Mouse (Mus musculus): ENCODE measurements at regions not wholly inside any gene's neighbourhood (a gene's known extent, or its start where the extent isn't known, plus 50 kb on each side); places are given as distances from the start of the nearest gene placed in this dataset.

DNA sequence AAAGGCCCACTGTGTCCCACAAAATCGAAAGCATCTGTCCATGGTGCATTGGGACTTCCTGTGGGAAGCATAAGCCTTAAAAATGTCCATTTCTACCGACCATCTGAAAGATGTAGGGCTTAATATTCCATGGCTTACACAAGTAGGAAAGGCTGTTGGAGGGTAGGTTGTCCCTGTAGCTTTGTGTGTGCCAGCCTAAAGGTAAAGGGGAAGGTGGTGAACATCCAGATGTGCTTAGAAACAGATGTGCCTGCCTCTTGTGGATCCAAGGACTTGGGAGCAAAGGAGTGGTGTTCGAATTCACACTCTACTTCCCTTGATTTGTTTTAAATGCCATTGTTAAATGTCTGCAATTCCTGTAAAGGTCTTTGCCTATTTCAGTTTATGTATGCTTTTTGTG is 265.9 kb upstream of the Lyplal1 start:
- ATAC-seq (ENCODE audit: low FRiP score) (no peak), DNase-seq (ENCODE audit: low spot score) (no peak)
- Histone ChIP-seq H3K36me3 (replicated peaks; ENCODE audit: control insufficient read depth, insufficient read depth) (no peaks in the 10 kb centered on the region), H3K4me1 (replicated peaks; ENCODE audit: control insufficient read depth, insufficient read depth, low read length) (no peaks in the 10 kb centered on the region), H3K4me2 (replicated peaks) (no peak overlapping the region), H3K27ac (no peak overlapping the region), H3K27me3 (ENCODE audit: control insufficient read depth, insufficient read depth, low read length) (no peaks in the 10 kb centered on the region), H3K9ac (no peak overlapping the region), H3K9me3 (ENCODE audit: control insufficient read depth, low read length) (no peaks in the 10 kb centered on the region), H3K4me3 (replicated peaks; ENCODE audit: low read length) (no peak overlapping the region)
- 91% methylated on average over 3 of the region's 3 CpGs for WGBS

- H3K9ac ChIP-seq = no peak overlapping the region
- H3K4me1 ChIP-seq (replicated peaks; ENCODE audit: control insufficient read depth, insufficient read depth, low read length) = no peaks in the 10 kb centered on the region
- H3K27ac ChIP-seq = no peak overlapping the region
- DNase-seq (ENCODE audit: low spot score) (no peak), ATAC-seq (ENCODE audit: low FRiP score) (no peak)
- no peaks in the 10 kb centered on the region for H3K9me3 ChIP-seq (ENCODE audit: control insufficient read depth, low read length)
- no peak overlapping the region for H3K4me2 ChIP-seq (replicated peaks)
- H3K36me3 ChIP-seq (replicated peaks; ENCODE audit: control insufficient read depth, insufficient read depth) = no peaks in the 10 kb centered on the region
- no peaks in the 10 kb centered on the region for H3K27me3 ChIP-seq (ENCODE audit: control insufficient read depth, insufficient read depth, low read length)
- WGBS = 87% methylated on average over 10 of the region's 10 CpGs
- no peak overlapping the region for H3K4me3 ChIP-seq (replicated peaks; ENCODE audit: low read length)
Measured at GRCm38 (mm10) chr1:186379938-186380847, 263.1 kb upstream of the Lyplal1 start.

DNA sequence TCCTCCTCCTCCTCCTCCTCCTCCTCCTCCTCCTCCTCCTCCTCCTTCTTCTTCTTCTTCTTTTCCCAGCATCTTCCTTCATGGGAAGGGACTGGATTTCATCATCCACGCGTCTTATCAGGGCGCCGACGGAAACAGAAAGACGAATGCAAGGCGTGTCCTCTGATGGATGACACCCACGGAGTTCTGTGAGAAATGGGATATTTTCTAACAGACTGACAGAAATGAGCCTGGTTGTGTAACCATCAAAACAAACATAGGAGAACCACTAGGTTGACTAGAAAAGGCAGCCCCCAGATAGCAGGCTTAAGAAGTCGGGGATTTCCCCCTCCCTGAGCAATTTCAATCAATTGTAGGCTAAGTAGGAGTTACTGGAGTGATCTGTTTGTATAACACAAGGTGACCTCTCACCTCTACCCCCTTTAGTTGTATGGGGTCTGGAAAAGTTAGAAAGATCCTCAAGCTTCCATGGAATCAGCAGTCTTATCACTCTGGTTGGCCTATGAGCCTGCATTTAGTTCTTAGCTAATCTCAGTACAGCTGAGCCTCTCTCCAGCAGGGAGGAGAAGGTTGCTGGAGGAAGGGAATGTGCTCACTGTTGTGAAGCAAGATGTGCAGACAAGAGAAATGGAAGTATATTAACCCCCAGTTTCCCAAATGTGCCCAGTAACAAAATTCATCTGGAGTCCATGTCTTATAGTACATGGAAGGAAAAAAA is 260.0 kb upstream of the Lyplal1 start:
- ATAC-seq (ENCODE audit: low FRiP score) = no peak
- Histone ChIP-seq H3K36me3 (replicated peaks; ENCODE audit: control insufficient read depth, insufficient read depth) (no peaks in the 10 kb centered on the region), H3K4me1 (replicated peaks; ENCODE audit: control insufficient read depth, insufficient read depth, low read length) (no peaks in the 10 kb centered on the region), H3K4me2 (replicated peaks) (no peak overlapping the region), H3K4me3 (replicated peaks; ENCODE audit: low read length) (no peak overlapping the region), H3K9ac (no peak overlapping the region), H3K27me3 (ENCODE audit: control insufficient read depth, insufficient read depth, low read length) (no peaks in the 10 kb centered on the region), H3K9me3 (ENCODE audit: control insufficient read depth, low read length) (no peaks in the 10 kb centered on the region), H3K27ac (no peak overlapping the region)
- DNase-seq (ENCODE audit: low spot score) = no peak
- 96% methylated on average over 9 of the region's 9 CpGs for WGBS

DNA sequence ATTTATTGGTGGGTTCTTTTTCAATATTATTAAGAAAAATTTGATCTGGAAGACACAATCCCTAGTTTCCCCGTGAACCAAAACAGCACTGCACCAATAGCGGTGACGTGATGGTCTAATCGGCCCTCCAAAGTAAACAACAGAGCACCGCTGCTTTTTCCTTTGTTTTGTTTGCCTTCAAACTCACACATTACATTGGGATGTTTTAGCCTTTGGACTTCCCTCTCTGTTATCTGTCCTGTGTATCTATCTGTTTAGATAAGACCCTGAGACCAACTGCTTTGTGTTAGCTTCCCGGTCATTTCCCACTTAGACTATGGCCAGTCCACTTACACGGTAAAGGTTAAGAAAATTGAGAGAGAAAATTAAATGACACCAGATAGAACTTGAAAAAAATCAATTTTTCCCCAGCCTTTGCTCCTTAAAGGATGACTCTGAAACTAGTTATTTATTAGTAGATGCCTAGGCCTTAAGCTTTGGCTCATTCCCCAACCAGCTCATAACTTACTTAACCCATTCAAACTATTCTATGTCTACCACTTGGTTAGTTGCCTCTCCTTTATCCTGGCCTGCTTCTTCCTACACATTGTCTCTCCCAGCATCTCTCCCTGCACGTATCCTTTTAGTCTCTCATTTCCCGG is 257.0 kb upstream of the Lyplal1 start:
- H3K9me3 ChIP-seq (ENCODE audit: control insufficient read depth, low read length) = no peaks in the 10 kb centered on the region
- no peak overlapping the region for H3K27ac ChIP-seq
- H3K9ac ChIP-seq = no peak overlapping the region
- ATAC-seq (ENCODE audit: low FRiP score) (no peak), DNase-seq (ENCODE audit: low spot score) (no peak)
- H3K36me3 ChIP-seq (replicated peaks; ENCODE audit: control insufficient read depth, insufficient read depth) = no peaks in the 10 kb centered on the region
- WGBS = 83% methylated on average over 9 of the region's 9 CpGs
- H3K27me3 ChIP-seq (ENCODE audit: control insufficient read depth, insufficient read depth, low read length) = no peaks in the 10 kb centered on the region
- no peaks in the 10 kb centered on the region for H3K4me1 ChIP-seq (replicated peaks; ENCODE audit: control insufficient read depth, insufficient read depth, low read length)
- H3K4me2 ChIP-seq (replicated peaks) = no peak overlapping the region
- H3K4me3 ChIP-seq (replicated peaks; ENCODE audit: low read length) = no peak overlapping the region

DNA sequence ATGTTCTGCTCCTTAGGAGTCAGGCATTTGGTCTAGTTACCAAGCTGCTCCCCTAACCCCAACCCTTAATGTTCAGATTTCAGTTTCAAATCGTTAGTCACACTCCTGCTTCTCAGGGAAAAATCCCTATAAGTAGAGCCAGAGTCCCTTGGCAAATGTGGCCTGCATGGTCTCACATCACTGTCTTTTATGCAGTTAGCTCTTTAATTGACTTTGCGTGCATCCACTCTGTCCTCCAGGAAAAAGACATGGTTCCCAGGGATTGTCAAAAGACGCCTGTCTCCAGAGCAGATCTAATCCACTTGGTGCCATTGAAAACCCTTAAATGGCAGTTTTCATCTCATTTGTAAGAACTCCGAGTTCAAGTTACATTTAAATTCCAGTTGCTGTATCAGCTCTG is 256.3 kb upstream of the Lyplal1 start:
- no peaks in the 10 kb centered on the region for H3K9me3 ChIP-seq (ENCODE audit: control insufficient read depth, low read length)
- H3K27me3 ChIP-seq (ENCODE audit: control insufficient read depth, insufficient read depth, low read length) = no peaks in the 10 kb centered on the region
- no peaks in the 10 kb centered on the region for H3K4me1 ChIP-seq (replicated peaks; ENCODE audit: control insufficient read depth, insufficient read depth, low read length)
- H3K4me2 ChIP-seq (replicated peaks) = no peak overlapping the region
- H3K4me3 ChIP-seq (replicated peaks; ENCODE audit: low read length) = no peak overlapping the region
- 51% methylated on average over 4 of the region's 4 CpGs for WGBS
- no peak overlapping the region for H3K9ac ChIP-seq
- DNase-seq (ENCODE audit: low spot score) (no peak), ATAC-seq (ENCODE audit: low FRiP score) (no peak)
- no peak overlapping the region for H3K27ac ChIP-seq
- H3K36me3 ChIP-seq (replicated peaks; ENCODE audit: control insufficient read depth, insufficient read depth) = no peaks in the 10 kb centered on the region

- ATAC-seq (ENCODE audit: low FRiP score) (no peak), DNase-seq (ENCODE audit: low spot score) (no peak)
- 98% methylated on average over 2 of the region's 2 CpGs for WGBS
- Histone ChIP-seq H3K4me2 (replicated peaks) (no peak overlapping the region), H3K36me3 (replicated peaks; ENCODE audit: control insufficient read depth, insufficient read depth) (no peaks in the 10 kb centered on the region), H3K9me3 (ENCODE audit: control insufficient read depth, low read length) (no peaks in the 10 kb centered on the region), H3K27me3 (ENCODE audit: control insufficient read depth, insufficient read depth, low read length) (no peaks in the 10 kb centered on the region), H3K27ac (no peak overlapping the region), H3K4me3 (replicated peaks; ENCODE audit: low read length) (no peak overlapping the region), H3K4me1 (replicated peaks; ENCODE audit: control insufficient read depth, insufficient read depth, low read length) (no peaks in the 10 kb centered on the region), H3K9ac (no peak overlapping the region)
Measured at GRCm38 (mm10) chr1:186372770-186373353, 255.8 kb upstream of the Lyplal1 start.

DNA sequence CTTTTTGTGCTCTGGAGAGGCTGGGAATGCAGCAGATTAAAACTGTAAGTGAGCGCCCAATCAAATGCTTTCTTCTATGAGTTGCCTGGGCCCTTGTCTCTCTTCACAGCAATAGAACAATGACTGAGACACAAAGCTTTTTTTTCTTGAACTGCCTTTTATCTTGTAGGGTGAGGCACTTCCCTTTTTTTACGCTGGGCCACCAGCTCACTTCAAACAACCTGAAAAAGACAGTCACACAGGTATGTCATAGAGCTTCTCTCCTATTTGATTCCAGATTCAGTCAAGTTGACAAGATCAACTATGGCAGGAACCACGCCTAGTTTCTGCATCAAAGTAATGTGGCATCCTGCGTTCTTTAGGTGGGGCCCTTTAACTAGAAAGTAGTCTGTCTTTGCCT is 246.2 kb upstream of the Lyplal1 start:
- Histone ChIP-seq H3K27ac (no peak overlapping the region), H3K9me3 (ENCODE audit: control insufficient read depth, low read length) (no peaks in the 10 kb centered on the region), H3K27me3 (ENCODE audit: control insufficient read depth, insufficient read depth, low read length) (no peaks in the 10 kb centered on the region), H3K4me3 (replicated peaks; ENCODE audit: low read length) (no peak overlapping the region), H3K4me2 (replicated peaks) (no peak overlapping the region), H3K9ac (no peak overlapping the region), H3K36me3 (replicated peaks; ENCODE audit: control insufficient read depth, insufficient read depth) (no peaks in the 10 kb centered on the region), H3K4me1 (replicated peaks; ENCODE audit: control insufficient read depth, insufficient read depth, low read length) (no peaks in the 10 kb centered on the region)
- DNase-seq (ENCODE audit: low spot score) (no peak), ATAC-seq (ENCODE audit: low FRiP score) (no peak)
- 89% methylated on average over 4 of the region's 4 CpGs for WGBS

DNA sequence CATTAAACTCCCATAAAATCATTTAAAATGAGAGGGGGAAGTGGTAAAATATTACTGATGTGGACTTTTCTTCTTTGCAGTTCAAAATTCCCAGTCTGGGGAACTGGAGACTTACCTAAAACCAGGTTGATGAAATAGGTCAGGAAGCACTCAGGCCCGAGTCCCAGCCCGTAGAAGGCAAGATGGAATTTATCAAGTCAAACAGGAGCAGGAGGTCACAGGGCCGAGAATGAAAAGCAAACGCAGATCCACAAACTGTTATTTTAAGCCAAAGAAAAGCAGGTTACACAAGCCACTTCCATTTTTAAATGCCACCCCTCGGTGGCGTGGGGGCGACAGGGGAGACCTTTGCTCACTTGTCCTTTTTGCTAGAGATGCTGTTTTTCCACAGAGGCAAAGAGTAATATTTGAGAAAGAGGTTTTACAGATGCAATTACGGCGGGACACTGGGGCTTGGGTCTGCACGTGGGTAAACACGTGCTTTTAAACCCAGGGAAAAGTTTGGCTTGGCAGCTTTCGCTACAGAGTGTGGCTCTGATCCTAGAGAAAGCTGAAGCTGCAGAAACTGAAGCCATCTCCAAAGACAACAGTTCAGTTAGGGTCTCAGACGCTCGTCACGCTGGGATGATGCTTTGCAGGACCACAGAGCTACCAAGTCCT is 241.0 kb upstream of the Lyplal1 start:
- DNase-seq (ENCODE audit: low spot score) (no peak), ATAC-seq (ENCODE audit: low FRiP score) (no peak)
- H3K4me3 ChIP-seq (replicated peaks; ENCODE audit: low read length) = no peak overlapping the region
- no peaks in the 10 kb centered on the region for H3K9me3 ChIP-seq (ENCODE audit: control insufficient read depth, low read length)
- 79% methylated on average over 15 of the region's 15 CpGs for WGBS
- no peaks in the 10 kb centered on the region for H3K27me3 ChIP-seq (ENCODE audit: control insufficient read depth, insufficient read depth, low read length)
- no peak overlapping the region for H3K9ac ChIP-seq
- H3K4me1 ChIP-seq (replicated peaks; ENCODE audit: control insufficient read depth, insufficient read depth, low read length) = no peaks in the 10 kb centered on the region
- H3K27ac ChIP-seq = no peak overlapping the region
- H3K36me3 ChIP-seq (replicated peaks; ENCODE audit: control insufficient read depth, insufficient read depth) = no peaks in the 10 kb centered on the region
- no peak overlapping the region for H3K4me2 ChIP-seq (replicated peaks)

- H3K27me3 ChIP-seq (ENCODE audit: control insufficient read depth, insufficient read depth, low read length) = no peaks in the 10 kb centered on the region
- no peaks in the 10 kb centered on the region for H3K36me3 ChIP-seq (replicated peaks; ENCODE audit: control insufficient read depth, insufficient read depth)
- WGBS = 66% methylated on average over 6 of the region's 6 CpGs
- no peak overlapping the region for H3K9ac ChIP-seq
- no peak overlapping the region for H3K4me3 ChIP-seq (replicated peaks; ENCODE audit: low read length)
- H3K4me2 ChIP-seq (replicated peaks) = no peak overlapping the region
- H3K27ac ChIP-seq = no peak overlapping the region
- H3K4me1 ChIP-seq (replicated peaks; ENCODE audit: control insufficient read depth, insufficient read depth, low read length) = no peaks in the 10 kb centered on the region
- no peak for DNase-seq (ENCODE audit: low spot score)
- no peak for ATAC-seq (ENCODE audit: low FRiP score)
- peaks cover 6% of the 10 kb centered on the region; the same call in 1 of the 2 replicates for H3K9me3 ChIP-seq (ENCODE audit: control insufficient read depth, low read length)
Measured at GRCm38 (mm10) chr1:186354742-186355141, 237.6 kb upstream of the Lyplal1 start.
